Mouse (Mus musculus) lung, postnatal 25 days (tissue): ENCODE data around the gene Hdgf.
A peak's percentile ranks its signal among the peaks of the same experiment; 100 is the strongest.

Experiments used
- DNase-seq: peaks from one replicate; pipeline ENCODE4 v3.0.0; 2022; ENCODE audit warnings: low spot score

The Hdgf gene

GRCm38 (mm10) chr3:87909874-87910273 lies 3.8 kb downstream of the Hdgf start:
- peak; percentile 41 for DNase-seq

GRCm38 (mm10) chr3:87910573-87911141 lies 4.5 kb downstream of the Hdgf start:
- peak; percentile 90 for DNase-seq

- no peak for DNase-seq
These were observed 7.4 kb downstream of the Hdgf start for GRCm38 (mm10) chr3:87913491-87913890.

- DNase-seq, result no peak
These were observed 7.8 kb downstream of the Hdgf start for GRCm38 (mm10) chr3:87913891-87914290.

GRCm38 (mm10) chr3:87916990-87917389 lies 10.9 kb downstream of the Hdgf start:
- DNase-seq, result no peak

- DNase-seq, result no peak
These were observed 12.4 kb downstream of the Hdgf start for GRCm38 (mm10) chr3:87918551-87918950.

GRCm38 (mm10) chr3:87919336-87920108 lies 13.4 kb downstream of the Hdgf start, which contains the start of gene Mrpl24:
Gene Mrpl24, plus strand, starts transcription at chr3:87919506.
- DNase-seq, result peak; percentile 94

- DNase-seq, result no peak
These were observed 14.3 kb downstream of the Hdgf start for GRCm38 (mm10) chr3:87920270-87920943.

GRCm38 (mm10) chr3:87924996-87925395 lies 18.9 kb downstream of the Hdgf start:
- DNase-seq, result no peak

GRCm38 (mm10) chr3:87927452-87927851 lies 21.3 kb downstream of the Hdgf start:
- DNase-seq, result no peak

GRCm38 (mm10) chr3:87929341-87930077 lies 23.4 kb downstream of the Hdgf start:
- DNase-seq, result no peak

GRCm38 (mm10) chr3:87930078-87930795 lies 24.1 kb downstream of the Hdgf start, which contains the start of the genes Isg20l2 and Rrnad1:
Gene Isg20l2, plus strand, starts transcription at chr3:87930314.
Gene Rrnad1, minus strand, starts transcription at chr3:87930717.
- DNase-seq, result peak; percentile 97

GRCm38 (mm10) chr3:87934026-87934425 lies 27.9 kb downstream of the Hdgf start:
- DNase-seq, result no peak

GRCm38 (mm10) chr3:87934501-87934900 lies 28.4 kb downstream of the Hdgf start:
- DNase-seq, result no peak

GRCm38 (mm10) chr3:87935201-87935600 lies 29.1 kb downstream of the Hdgf start:
- DNase-seq, result no peak

- DNase-seq, result peak; percentile 75
These were observed 29.7 kb downstream of the Hdgf start for GRCm38 (mm10) chr3:87935776-87936175.

- DNase-seq, result no peak
These were observed 34.5 kb downstream of the Hdgf start for GRCm38 (mm10) chr3:87940611-87941010.

- no peak for DNase-seq
These were observed 36.4 kb downstream of the Hdgf start for GRCm38 (mm10) chr3:87942471-87942870.

GRCm38 (mm10) chr3:87943586-87943985 lies 37.5 kb downstream of the Hdgf start:
- no peak for DNase-seq

GRCm38 (mm10) chr3:87944838-87945600 lies 38.9 kb downstream of the Hdgf start:
- no peak for DNase-seq
